Mouse (Mus musculus) left cerebral cortex, adult 6 months (tissue): ENCODE results near the gene Arhgef12. TPM values are rescaled to one million over a fixed set of nuclear protein-coding genes. Genes with fewer than 3 reads are reported as not detected.

ENCODE experiments used
- long read RNA-seq, 2 experiments: library from polyadenylated mRNA; unstranded; transcript quantifications; one replicate each; pipeline ENCODE4 v2.0.0; 2019 to 2020
- polyA plus RNA-seq: library from polyadenylated mRNA; unstranded; fragments of <200 nt; fragmentation: Nextera tagmentation; gene quantifications from 2 replicates; pipeline ENCODE4 v1.2.3, GENCODE M21; 2021

Gene Arhgef12
- polyA plus RNA-seq, result 8.7 and 9.2 TPM in 2 replicates
- long read RNA-seq, experiment 1, partial matches to known transcripts, result 14 of 81 reads
- long read RNA-seq, experiment 1, other reads (novel, unspliced or antisense), result 66 of 81 reads
- long read RNA-seq, experiment 2, partial matches to known transcripts, result 9 of 46 reads
- long read RNA-seq, experiment 2, other reads (novel, unspliced or antisense), result 37 of 46 reads

DNA sequence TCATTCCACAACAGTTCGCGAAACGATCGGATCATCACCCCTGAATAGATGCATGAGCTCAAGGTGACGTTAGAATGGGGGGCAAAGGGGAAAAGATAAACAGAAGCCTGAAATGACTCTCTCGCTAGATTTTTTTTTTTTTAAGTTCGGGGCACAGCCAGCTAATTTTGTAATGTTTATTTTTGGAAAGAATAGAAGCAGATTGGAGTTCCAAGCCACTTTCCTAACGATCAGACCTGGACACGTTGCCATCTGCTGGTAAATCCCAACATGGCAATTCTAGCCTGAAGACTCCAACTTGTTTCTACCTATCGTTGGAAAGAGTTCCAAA, at the start of gene Arhgef12:
Gene Arhgef12, minus strand, starts transcription at position 53 of the 331 bp plus-strand sequence.

DNA sequence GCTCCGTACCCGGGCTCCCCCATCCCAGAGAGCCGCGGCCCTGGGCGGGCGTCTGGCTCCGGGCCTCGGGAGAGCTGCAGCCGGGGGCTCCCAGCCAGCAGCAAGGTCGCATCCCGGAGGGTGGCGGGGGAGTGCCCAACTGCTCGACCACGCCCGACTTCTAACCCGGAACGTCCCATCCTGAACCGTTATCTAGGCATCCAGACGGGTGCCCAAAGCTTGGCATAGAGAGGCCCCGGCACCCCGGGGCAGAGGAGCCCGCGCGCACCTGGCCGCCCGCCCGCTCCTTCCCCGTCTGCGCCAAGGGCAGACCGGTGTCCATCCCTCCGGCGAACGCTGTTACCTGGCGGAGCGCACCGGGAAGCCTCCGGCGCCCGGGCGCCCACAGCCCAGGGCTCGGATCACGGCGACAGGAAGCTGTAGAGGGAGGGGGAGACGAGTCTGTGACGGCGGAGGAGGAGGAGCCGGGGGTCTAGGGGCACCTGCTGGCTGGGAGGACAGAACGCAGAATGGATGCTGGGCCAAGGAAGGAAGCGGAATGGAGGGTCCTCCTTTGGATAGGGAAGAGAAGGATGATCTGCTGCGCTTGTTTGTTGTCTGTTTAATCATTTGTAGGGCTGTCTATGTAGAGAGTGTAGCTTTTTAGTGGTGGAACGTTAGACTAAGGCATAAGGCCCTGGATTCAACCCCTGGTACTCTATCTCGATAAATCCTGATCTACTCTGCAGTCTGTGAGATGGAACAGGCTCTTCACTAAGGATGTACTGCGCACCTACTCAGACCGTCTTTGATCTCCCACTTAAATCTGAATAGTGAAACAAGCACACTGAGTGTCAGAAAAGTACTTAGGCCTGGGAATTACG, 9.3 kb upstream of the Arhgef12 start, which contains the start of gene Tmem136:
Gene Tmem136, minus strand, starts transcription at position 437 of the 863 bp plus-strand sequence.

DNA sequence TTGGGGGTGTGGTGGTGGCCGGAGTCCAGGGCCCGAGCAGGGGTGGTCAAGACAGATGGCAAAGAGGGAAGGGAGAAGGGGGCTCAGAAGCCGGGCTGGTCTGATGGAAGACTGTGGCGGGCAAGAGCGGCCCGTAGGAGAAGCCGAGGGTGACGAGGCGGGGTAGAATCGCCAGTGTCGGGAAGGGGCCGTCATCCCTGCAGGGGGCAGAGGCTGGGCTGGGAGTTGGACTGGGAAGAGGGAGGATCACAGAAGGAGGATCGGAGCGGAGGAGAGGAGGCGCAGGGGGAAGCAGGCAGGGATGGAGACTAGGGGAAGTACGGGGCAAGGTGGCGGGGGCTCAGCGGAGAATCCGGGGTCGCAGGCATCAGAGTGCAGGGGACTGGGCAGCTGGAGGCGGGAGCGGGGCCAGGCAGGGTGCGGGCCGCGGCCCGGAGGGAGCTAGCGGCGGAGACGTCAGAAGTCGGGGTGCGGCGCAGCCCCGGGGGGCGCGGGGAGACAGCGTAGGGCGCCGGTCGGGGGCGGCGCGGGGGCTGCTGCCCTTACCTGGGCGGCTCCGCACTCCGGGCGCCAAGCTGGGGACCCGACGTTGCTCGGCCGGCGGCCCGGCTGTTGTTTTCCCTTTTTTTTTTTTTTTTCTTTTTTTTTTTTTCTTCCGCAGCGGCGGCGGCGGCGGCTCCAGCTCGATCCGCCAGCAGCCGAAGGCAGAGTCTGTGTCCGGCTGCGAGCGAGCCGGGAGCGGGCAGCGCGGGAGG, 163.1 kb downstream of the Arhgef12 start, which contains the start of gene Grik4:
Gene Grik4, minus strand, starts transcription at position 713 of the 755 bp plus-strand sequence.

Other genes starting within 250 kb of the Arhgef12 start
- 6.3 and 6.4 TPM in 2 replicates for gene Grik4, start 162.7 kb downstream of the Arhgef12 start, polyA plus RNA-seq
- 9.5 and 11.7 TPM in 2 replicates for gene Tmem136, start 9.3 kb upstream of the Arhgef12 start, polyA plus RNA-seq
- 0.27 and 0.34 TPM in 2 replicates for gene Pou2f3, start 103.1 kb upstream of the Arhgef12 start, polyA plus RNA-seq
- 3.2 and 14.3 TPM in 2 replicates for gene Oaf, start 132.7 kb upstream of the Arhgef12 start, polyA plus RNA-seq
- gene Trim29, start 203.6 kb upstream of the Arhgef12 start, polyA plus RNA-seq, result 0.05 and 0.29 TPM in 2 replicates